Mouse (Mus musculus) 3134 (cell line): Measurements from ENCODE around the gene Shld1.
A peak's percentile ranks its signal among the peaks of the same experiment; 100 is the strongest.

ENCODE experiments used
- DNase-seq: peaks from one replicate; pipeline ENCODE4 v3.0.0-alpha.2; 2011; ENCODE audit warnings: low spot score; ENCODE audit not compliant: insufficient read length; ENCODE audit errors: extremely low read depth

Gene Shld1

DNA sequence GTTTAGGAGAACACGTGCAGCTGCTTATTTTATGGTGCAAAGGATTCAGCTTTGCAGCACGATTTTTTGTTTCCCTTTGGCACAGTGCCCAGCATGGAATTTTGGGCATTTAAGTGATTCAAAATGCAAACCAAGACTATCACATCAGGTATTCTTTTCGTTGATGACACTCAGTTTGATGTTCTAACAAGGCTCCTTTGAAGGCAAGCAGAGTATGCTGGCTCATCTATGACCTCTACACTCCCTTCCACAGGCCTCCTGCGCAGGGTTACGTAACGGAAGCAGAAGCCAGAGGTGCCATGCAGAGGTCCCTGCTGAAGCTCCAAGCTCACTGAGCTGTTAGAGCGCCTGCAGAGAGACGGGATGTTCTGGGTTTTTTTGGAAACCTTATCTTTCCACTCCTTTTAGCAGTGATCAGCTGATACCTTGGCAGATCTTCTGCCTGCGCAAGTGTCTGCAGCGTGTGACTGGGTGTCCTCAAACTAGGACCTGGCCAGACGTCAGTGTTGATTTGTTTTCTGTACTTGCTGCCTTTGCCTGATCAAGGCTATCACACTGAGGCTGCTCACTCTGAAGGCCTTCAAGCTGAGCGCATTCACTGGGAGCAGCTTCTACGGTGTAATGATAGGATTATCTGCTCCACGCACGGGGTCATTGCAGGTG lies 3.0 kb downstream of the Shld1 start:
- DNase-seq, result no peak

DNA sequence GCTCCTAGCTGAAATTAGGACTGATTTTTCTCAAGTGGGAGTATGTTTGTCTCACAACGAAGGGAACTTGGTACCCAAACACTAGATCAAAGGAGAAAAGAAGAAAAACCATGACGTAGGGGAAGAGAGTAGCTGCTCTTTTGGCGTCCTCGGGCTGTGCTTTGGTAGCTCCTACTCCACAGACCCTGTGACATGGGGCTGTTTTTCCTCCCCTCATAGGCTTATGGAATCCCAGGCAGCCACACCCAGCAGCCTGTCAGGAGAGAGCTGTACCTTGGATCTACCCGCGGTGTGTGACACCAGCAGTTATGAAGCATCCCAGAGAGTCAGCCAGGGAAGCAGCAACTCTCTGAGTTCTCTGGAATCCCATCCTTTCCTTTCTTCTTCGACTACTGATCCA lies 5.0 kb downstream of the Shld1 start:
- no peak for DNase-seq

DNA sequence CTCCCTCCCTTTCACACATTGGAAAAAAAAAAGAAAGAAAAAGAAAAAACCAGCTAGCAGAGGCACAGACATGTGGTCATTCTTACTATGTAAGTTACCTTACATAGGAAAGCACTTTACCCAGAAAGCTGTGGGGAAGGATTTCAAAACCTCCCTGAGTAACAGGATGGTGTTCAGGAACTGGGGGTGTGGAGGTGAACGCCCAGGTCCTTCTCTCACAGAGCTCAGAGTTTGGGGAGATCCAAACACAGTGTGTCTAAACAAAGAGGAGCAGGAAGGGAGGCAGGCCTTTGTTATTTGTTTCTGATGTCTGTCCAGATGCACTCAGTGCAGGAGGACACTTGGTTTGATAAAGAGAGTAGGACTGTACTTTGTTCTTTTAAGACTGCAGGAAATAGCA lies 5.6 kb downstream of the Shld1 start:
- DNase-seq, result no peak

DNA sequence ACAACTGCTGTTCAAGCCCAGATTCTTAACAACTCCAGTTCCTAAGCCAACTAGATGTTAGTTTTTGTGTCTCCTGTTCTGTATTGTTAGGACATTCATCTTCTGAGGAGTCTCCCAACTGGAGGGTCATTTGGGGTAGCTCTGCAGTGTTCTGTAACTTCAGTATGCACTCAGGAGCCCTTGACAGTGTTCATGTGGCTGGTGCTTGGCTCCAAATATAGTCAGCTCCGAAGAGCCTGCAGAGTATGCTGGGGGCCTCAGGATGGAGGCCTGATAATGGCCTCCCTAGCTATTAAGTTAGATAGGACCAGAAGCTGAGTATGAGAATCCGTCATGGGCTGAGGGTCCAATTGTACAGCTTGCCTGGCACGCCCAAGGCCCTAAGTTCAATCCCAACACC lies 7.2 kb downstream of the Shld1 start:
- no peak for DNase-seq

DNA sequence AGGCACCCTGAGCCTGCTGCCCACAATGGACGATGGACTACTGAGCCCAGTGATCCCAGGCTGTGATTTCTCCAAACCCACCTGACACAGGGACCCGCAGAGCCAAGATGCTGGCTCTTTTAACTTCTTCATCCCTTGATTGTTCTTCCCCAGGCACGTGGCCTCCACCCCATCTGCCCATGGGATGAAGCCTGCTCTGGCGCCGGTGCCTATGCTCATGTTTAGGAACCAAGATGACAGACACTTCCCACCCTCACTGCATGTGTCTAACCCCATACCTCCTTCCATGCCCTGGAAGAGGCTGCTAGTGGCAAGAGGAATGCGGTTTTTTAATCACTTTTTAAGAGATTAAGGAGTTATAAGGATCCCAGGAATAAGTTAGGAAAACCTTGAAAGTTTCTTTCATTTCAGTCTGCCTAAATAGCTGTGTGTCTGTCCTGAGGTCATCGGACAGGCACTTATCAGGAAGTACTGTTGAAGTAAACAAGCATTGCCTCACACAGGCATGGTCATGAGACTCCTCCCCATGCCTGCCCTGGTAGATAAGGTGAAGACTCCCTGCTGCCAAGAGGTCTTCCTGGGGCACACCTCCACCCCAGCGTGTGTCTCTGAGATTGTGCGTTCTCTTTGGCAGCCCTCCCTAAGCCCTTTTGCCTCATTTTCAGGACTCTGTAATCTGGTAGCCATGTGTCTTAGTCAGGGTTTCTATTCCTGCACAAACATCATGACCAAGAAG lies 8.8 kb downstream of the Shld1 start:
- DNase-seq, result no peak

DNA sequence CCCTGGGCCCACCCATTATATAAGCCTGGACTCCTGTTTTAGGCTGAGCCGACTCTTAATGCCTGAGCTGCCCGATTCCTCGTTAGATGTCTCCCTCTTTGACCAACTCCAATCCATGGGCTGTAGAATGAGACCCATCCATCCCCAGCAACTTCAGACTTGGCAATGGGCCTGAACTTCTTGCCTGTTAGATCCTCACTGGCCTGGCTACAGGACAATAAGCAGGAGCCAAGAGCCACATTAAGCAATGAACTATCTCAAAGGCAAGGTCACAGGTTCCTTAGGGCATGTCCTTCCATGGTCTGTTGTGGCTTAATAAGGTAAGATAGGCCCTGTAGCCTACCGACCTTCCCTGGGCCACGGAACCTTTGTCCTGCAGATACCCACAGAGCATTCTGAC lies 9.8 kb downstream of the Shld1 start:
- no peak for DNase-seq

DNA sequence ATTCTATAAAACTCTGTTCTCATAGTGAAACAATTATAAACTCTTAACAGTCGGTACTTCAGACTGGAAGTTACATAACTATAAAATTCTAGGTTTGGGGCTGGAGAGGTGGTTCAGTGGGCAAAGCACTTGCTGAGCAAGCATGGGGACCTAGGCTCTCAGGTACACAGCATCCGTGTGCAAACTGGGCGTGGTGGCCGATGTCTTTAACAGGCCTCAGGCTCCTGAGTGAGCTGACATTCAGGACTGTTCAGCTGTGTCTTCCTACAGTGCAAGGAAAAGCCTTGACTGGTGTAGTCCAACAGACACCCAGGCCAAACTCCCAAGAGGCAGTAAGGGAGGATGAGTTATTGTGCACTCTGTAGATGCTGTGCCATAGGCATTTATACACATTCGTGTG lies 10.5 kb downstream of the Shld1 start:
- no peak for DNase-seq

DNA sequence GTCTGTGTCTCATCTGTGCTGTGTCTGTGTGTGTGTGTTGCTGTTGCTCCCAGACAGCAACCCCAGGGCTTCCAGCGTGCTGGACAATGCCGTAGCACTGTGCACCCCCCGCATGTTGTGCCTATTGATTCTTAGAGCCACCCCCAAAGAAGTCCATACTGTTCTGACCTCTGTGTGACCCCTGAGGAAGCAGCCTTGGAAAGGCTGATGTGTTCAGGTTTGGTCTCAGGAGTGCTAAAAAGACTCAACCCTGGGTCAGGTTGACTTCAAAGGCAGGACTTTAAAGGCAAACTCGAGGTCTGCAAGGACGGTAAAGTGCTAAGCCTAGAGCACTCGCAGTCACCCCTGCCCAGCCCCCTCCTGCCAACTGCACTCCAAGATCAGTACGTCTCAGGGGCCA lies 11.0 kb downstream of the Shld1 start:
- no peak for DNase-seq

DNA sequence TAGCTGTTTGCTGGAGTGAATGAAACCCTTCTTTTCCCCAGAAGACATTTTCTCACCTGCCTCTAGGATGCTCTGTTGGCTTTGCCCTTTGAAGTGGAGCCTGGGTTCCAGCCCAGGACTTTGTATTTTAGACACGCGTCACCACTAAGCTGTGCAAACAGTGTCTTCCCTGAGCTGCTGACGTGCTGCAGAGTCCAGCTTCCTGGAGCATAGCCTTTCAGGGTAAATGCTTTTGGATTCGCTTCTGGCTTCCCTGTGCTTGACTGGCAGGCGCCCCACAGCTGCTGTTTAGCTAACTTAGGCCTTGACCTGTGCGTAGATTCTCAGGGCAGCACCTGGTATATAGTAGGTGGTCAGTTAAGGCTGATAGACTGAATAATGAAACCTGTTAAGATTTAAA lies 11.7 kb downstream of the Shld1 start:
- DNase-seq, result no peak

DNA sequence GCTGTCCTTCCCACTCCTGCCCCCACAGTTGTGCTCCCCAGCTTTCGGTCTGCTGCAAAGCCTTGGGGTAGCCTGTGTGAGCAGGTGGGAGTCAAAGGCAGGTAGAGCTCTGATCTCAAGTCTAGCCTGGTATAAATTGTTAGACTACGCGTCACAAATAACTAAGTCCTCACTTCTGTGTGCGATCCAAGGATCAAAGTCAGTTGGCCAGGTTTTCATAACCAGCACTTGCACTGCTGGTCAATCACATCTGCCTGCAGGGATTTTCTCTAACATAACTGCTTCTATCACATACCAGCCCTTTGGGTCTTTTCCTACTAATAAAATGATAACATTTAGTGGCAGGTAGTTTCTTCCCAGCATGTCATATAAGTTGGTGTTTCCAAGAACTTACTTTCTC lies 14.2 kb downstream of the Shld1 start:
- DNase-seq, result no peak

DNA sequence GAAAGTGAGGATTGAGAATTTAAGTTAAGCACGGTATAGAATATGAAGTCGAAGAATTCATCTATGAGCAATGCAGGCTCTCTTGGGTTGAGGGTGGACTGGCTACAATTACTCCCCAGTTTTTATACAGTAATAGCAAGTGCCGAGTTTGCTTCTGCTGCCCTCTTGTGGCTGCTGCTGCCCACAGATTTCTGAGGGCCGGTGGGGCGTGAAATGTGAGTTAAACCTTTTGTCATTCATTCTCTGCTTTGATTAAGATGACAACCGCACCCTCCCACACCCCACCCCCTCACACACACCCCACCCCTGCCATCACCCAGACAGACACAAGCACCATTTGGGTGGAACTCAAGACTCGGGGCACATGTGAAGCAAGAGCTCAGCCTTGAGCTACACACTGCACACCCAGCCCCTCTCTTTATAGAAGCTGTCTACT lies 14.7 kb downstream of the Shld1 start:
- DNase-seq, result peak; percentile 35

DNA sequence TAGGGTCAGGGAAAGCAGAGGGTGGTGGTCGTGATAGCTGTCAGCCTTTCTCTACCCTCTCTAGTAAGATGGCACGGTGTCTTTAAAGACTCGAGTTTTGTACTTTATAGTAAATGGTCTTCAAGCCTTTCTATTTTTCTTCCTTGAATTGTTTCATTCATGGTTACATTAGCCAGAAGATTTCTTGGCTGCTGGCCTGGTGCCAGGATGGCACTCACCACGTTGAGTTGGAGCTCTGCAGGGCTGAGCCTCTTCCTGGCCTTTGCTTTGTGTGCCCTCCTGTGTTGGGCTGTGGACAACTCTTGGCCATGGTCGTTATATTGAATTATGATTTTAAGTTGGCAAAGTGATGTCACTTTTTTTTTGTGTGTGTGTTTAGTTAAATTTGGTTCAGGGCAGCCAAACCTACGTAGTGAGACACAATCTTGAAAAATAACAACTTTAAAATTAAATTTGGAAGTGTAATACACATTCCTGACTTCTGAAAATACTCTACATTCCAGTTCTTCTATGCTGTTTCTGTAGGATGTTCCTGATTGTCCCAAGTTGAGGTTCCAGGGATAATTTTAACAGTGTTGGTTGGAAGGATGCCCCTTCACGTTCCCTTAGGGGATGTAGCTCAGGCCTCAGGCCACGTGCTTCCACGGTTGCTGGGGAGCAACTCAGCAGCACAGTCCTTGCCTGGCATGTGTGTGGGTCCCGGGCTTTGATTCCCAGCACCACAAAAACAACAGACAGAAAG lies 18.7 kb downstream of the Shld1 start:
- DNase-seq, result no peak

DNA sequence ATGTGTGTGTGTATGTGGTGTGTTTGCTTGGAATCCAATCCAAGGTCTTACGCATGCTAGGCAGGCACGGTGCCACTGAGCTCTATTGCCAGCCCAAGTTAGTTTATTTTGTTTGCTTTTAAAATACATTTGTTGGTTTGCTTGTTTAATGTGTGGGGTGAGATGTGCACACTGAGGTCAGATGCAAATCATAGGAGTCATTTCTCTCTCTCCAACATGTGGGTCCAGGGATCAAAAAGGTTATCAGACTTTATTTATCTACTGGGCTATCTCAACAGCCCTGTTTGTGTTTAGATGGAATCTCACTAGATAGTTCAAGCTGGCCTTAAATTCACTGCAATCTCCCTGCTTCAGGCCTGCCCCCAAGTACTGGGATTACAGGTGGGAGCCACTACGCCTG lies 19.6 kb downstream of the Shld1 start:
- no peak for DNase-seq

DNA sequence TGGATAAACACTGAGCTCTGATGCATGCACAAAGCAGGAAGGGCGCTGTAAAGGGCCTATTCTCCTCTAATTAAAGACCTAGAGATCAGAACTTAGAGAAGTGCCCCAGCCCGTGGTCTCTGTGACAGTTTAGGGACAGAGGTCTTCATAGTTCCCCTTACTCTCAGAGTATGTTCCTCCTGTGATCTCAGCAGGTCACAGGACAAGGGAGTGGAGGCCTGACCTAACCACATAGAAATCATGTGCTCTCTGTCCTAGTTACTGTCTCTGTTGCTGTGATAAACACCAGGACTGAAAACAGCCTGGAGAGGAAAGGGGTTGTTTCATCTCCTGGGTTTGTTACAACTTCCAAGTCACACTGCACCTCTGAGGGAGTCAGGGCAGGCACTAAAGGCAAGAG lies 23.8 kb downstream of the Shld1 start:
- DNase-seq, result no peak

DNA sequence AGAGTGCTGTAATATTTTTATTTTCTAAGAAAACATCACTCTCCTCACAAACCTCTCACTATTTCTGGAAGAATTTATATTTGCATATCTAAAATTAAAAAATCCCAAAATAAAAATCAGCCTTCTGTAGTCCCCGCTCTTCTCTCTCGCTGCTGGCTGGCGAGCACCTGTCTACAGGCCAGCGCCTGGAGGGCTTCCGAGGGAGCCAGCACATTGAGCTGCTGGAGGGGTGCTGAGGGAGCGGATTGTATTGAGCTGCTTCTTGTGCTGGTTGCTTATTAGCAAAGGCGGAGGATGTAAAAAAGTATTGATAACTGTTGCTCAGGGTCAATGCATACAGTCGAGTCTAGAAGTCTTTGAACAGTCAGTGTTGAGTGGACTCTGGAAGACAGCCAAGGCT lies 25.3 kb downstream of the Shld1 start:
- DNase-seq, result no peak

DNA sequence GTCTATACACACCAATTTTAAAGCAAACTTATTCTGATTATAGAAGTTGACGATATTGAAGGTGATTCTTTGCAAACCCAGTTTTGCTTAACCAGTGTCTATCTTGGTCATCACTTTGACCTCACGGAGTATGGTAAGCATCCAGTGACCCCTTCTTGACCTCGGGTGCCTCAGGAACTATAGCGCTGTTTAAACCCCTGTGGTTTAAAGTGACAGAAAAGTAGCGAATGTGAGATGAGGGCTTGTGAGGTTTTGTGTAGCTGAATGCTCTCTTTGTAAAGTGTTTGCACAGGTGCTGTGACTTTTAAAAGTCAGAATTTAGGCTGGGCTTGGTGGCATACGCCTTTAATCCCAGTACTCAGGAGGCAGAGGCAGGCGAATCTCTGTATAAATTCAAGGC lies 27.8 kb downstream of the Shld1 start:
- no peak for DNase-seq

DNA sequence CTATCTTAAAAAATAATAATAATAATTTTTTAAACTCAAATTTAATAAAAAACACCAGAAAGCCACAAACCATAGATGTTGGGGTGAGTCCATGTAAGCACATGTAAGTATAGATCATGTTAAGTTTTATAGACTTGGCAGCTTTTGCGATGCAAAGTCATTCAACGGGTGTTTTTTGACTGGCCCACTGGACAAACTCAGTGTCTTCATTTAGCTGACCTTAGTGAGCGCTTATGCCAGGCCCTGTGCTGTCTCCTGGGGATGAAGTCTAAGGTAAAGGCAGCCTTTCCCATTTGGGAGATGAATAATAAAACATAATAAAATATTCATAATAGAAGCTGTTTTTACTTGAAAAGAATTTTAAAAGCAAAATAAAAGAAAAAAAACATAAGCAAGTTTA lies 28.2 kb downstream of the Shld1 start:
- DNase-seq, result no peak

DNA sequence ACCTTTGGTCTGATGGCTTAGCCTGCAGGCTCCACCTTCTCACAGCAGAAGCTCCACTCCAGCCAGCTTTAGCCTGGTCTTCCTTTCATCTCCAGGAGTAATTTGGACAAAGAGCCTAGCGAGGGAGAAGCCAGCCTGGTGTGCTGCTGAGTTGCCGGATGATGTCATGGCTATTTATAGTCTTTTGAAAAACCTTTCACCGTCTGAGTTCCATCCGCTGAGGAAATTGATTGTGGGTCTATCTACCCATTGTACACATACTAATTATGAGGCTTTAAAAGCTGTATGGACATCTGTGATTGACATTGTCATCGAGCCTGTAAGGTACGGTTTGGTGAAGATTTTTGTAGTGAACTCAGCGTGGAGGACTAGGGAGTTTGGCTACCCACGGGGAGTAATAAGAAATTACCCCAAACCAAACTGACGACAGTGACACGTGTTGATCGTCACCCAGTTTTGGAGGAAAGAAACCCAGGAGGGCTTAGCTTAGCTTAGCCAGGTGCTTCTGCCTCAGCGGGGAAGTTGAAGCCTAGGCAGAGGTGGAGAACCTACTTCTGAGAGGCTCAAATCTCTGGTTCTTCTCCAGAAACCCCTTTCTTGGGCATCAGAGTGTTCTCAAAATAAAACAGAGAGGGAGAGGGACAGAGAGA lies 28.8 kb downstream of the Shld1 start:
- DNase-seq, result no peak

DNA sequence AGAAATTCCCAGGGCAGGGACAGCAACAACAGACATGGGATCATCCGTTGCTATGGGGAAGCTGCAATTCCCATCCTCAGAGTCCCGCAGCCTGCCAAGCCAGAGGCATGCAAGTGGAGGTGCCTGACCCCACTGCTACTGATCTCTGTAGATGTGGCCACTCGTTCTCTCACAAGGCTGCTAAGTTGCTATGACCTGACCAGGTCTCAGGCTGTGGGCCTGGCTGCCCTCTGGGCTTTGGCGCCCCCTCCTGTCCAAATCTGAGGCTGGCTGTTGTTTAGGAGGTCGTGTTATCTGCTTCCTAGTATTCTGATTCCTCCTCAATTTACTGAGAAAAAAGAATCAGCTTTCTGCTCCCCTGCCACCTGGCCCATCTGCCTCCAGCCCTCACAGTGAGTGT lies 29.4 kb downstream of the Shld1 start:
- DNase-seq, result peak; percentile 28

DNA sequence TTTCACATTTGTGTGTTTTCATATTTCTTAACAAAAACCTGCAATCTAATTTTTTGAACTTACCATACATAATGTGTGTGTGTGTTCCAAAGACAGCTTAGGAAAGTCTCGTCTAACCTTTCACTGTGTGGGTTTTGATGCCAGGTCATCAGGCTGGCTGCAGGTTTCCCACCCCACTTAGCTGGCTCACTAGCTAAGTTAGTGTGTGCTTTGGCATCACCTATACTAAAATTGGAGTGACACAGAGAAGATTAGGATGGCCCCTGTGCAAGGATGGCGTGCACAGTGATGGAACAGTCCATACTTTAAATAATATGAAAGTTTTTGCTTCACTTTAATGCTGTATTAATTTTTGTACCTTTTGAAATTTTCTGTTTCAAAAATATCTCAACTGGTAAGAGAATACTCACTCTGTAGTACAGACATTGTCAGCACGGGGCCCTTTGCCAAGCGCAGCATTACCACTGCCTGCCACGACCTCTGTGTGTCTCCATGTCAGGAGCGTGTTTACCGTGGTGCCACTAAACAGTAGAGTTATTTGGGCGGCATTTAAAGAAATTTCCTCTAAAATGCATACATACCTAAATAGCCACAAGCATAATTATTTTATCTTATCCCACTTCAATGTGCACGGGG lies 30.3 kb downstream of the Shld1 start:
- no peak for DNase-seq

DNA sequence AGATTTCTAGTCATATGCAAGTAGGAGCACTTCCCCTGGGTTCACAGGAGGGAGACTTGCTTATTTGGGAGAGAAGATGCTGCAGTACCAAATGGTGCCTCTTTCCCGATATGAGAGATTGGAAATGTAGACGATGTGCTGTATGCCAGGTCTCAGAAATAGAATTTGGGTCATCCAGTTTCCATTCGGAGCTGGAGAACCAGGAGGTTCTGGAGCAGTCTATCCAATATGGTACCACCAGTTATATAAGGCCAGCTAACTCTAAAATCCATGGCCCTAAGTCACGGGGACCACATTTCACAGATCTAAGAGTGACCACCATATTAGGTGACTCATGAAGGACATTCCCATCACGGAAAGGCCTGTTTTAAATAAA lies 30.8 kb downstream of the Shld1 start:
- DNase-seq, result no peak
